Mouse (Mus musculus) cerebellum, adult 11-12 months (tissue): ENCODE results near the gene Arhgap23.

Source experiments
- DNase-seq: peaks from one replicate; pipeline ENCODE4 v3.0.0; 2022

Gene Arhgap23

GRCm38 (mm10) chr11:97534442-97535307, 119.3 kb downstream of the Arhgap23 start:
- DNase-seq, result peak; percentile 60

- DNase-seq, result peak; percentile 62
These were observed 119.9 kb downstream of the Arhgap23 start for GRCm38 (mm10) chr11:97535308-97535630.

- no peak for DNase-seq
These were observed 120.3 kb downstream of the Arhgap23 start for GRCm38 (mm10) chr11:97535660-97536059.

- DNase-seq, result peak; percentile 80
These were observed 120.9 kb downstream of the Arhgap23 start for GRCm38 (mm10) chr11:97536083-97536747.

DNA sequence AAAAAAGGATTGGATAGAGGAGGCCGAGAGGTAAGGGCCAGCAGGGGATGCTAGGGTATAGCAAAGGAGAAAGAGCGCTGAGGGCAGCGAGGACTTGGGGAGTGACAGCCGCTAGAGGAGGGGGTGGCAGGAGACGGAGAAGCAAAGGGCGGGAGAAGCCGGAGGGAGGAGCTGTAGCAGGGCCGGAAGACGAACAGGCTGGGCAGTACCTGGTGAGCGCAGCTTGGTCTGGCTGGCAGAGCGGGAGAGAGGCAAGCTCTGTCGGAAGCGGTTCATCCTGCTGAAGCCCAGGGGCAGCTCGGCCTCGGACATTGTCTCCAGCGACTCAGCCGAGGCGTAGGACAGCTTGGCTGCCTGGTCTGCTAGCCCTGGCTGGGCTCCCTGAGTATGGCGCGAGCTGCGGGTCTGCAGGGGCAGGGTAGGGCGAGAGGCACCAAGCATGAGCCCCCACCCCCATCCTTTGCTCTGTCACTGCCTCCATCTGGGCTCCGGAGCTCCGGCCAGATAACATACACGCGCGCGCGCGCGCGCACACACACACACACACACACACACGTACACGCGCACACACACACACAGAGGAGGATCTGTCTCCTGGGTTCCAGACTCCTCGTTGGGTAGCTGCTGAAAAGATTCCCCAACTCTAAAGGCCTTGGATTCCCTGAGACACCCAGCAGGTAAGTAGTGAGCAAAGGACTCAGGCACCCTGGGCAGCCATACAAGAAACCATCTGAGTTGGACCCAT, 121.7 kb downstream of the Arhgap23 start:
- peak; percentile 95 for DNase-seq

DNA sequence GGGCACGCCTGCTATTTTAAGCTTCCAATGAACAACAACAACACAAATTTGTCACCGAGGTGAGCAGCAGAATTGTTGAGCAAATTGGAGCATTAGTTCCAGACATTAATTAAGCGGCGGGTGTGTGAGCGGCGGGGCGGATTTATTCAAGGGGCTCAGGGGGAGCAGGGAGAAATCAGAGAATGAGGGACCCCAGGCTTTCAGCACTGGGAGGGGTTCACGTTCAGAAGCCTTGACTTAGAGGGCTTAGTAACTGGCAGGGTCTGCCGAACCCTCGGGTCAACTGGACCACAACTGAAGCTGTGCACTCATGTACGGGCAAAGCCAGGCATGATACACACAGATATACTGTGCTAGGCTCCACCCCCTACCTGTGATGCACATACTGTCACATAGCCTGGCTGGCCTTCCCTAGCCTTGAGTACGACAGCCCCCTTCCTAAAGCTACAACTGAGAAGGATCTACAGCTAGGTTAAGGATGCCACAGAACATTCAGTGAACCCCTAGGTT, 122.3 kb downstream of the Arhgap23 start:
- peak; percentile 74 for DNase-seq

GRCm38 (mm10) chr11:97539622-97540021, 124.3 kb downstream of the Arhgap23 start:
- DNase-seq, result no peak

- no peak for DNase-seq
These were observed 124.8 kb downstream of the Arhgap23 start for GRCm38 (mm10) chr11:97540136-97540535.

- peak; percentile 71 for DNase-seq
These were observed 125.3 kb downstream of the Arhgap23 start for GRCm38 (mm10) chr11:97540604-97541003.

- peak; percentile 75 for DNase-seq
These were observed 127.1 kb downstream of the Arhgap23 start for GRCm38 (mm10) chr11:97542171-97543150.

- peak; percentile 98 for DNase-seq
These were observed 127.9 kb downstream of the Arhgap23 start for GRCm38 (mm10) chr11:97543181-97543733.

DNA sequence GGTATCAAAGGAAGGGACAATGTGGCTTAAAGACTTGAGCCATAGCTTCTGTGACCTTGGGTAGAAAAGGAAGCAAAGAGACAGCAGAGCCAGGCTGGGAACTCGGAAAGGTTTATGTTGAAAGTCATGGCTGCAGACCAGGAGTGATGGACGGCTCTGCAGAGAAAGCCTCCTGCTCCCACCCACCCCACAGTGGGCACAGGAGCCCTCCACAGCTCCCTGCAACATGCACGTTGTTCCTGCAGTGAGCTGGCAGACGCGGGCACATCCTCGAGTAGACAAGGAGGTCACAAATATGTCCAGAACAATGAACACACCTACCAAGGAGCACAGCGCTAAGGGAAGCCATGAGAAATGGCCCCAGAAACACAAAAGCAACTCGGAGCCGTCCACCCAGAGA, 128.6 kb downstream of the Arhgap23 start:
- peak; percentile 75 for DNase-seq

GRCm38 (mm10) chr11:97545808-97546560, 130.7 kb downstream of the Arhgap23 start:
- DNase-seq, result peak; percentile 77

GRCm38 (mm10) chr11:97546804-97547411, 131.6 kb downstream of the Arhgap23 start:
- DNase-seq, result peak; percentile 82

DNA sequence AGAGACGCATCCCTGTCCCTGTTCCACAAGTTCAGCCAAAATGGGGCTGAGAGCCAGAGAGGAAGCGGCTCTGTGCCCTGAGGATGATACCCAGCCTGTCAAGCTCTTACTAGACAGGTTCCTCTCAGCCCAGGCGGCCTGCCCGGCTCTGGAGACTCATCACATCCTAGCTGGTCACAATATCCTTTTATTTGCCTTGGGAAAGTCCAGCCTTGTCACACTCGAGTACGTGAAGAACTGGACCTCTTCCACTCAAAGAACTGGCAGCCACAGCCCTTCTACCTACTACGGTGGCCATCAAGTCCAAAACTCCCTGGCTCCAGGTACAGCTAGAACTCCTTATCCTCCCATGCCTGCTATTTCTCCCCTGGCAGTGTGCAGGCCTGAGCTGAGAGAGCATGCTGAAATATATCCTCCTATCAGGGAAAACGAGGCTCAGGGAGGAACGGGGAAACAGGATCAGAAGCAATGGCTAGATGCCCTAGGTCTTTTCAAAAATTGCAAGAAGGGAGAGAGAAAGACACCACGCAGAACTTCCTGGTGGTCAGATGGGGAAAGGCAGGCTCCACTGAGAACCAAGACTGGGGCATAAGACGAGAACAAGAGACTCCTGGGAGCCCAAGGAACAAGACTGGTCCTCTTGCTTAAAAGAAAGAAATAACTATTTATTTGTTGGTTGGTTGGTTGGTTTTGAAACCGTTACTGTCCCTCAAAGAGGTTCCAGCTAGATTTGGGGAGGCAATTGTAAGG, 132.8 kb downstream of the Arhgap23 start:
- peak; percentile 74 for DNase-seq

DNA sequence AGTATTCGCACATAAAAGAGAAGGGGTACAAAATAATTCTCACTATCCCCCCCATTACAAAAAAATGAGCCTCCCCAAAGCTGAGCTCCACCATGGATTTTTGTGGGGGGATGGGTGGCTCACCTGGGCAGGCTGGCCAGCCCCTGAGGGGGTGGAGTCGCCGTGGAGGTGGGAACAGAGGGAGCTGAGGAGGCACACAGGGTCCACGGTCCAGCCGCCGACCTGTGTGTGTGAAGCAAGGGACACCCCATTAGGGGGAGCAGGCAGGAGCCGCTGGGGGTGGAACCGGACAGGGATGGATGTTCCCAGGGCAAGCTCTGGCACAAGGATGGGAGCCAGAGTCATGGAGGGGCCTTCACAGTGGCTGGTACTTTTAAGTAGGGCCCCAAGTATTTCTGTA, 133.4 kb downstream of the Arhgap23 start:
- DNase-seq, result peak; percentile 69
